Mouse (Mus musculus) MEL (cell line): Measurements from ENCODE around the gene Lrrn4. TPM values are rescaled to one million over a fixed set of nuclear protein-coding genes. Genes with fewer than 3 reads are reported as not detected.

Experiments used
- DNase-seq: peaks from one replicate; pipeline ENCODE4 v3.0.0; 2011; ENCODE audit warnings: low read depth, low spot score
- H3K27ac ChIP-seq: 2 replicates; pipeline ENCODE4 v1.5.1; 2012; ENCODE audit warnings: low read depth, mild to moderate bottlenecking, control low read depth, low read length, moderate library complexity; ENCODE audit not compliant: control insufficient read depth
- H3K27me3 ChIP-seq, 2 experiments: fragments of 150-350 bp in 1 of 2; sonication (generic) in 1 of 2; 2 replicates each; pipeline ENCODE4 v1.6.1; 2012; ENCODE audit warnings: low read length in 2 of 2, mild to moderate bottlenecking in 2 of 2, improper control_type of control experiment in 1 of 2, moderate library complexity in 1 of 2; ENCODE audit not compliant: insufficient read depth in 2 of 2, control insufficient read depth in 1 of 2
- H3K36me3 ChIP-seq, 2 experiments: 2 replicates each; pipeline ENCODE4 v1.6.1; 2012 to 2014; ENCODE audit warnings: low read length in 2 of 2, improper control_type of control experiment in 1 of 2, inconsistent platforms in 1 of 2, mild to moderate bottlenecking in 1 of 2; ENCODE audit not compliant: insufficient read depth in 2 of 2, control insufficient read depth in 1 of 2
- H3K4me1 ChIP-seq, 2 experiments: fragments of 150-350 bp in 1 of 2; sonication (generic) in 1 of 2; 2 replicates each; pipeline ENCODE4 v1.6.1; 2012; ENCODE audit warnings: low read length in 2 of 2, improper control_type of control experiment in 1 of 2, mild to moderate bottlenecking in 1 of 2; ENCODE audit not compliant: insufficient read depth in 2 of 2, control insufficient read depth in 1 of 2
- H3K4me3 ChIP-seq, 2 experiments: fragments of 150-350 bp in 1 of 2; sonication (generic) in 1 of 2; 2 replicates each; pipeline ENCODE4 v1.5.1; 2012; ENCODE audit warnings: low read depth in 2 of 2, low read length in 2 of 2, mild to moderate bottlenecking in 2 of 2, moderate library complexity in 2 of 2, control low read depth in 1 of 2, improper control_type of control experiment in 1 of 2; ENCODE audit not compliant: control insufficient read depth in 1 of 2, insufficient read depth in 1 of 2
- H3K79me2 ChIP-seq: 2 replicates; pipeline ENCODE4 v1.6.1; 2012; ENCODE audit warnings: mild to moderate bottlenecking, low read length, moderate library complexity; ENCODE audit not compliant: control insufficient read depth, poor library complexity, insufficient read depth
- H3K9ac ChIP-seq: 2 replicates; pipeline ENCODE4 v1.6.1; 2012; ENCODE audit warnings: low read depth, mild to moderate bottlenecking, control low read depth, low read length, moderate library complexity; ENCODE audit not compliant: control insufficient read depth, poor library complexity, severe bottlenecking
- H3K9me3 ChIP-seq: fragments of 150-350 bp; sonication (generic); replicated peaks from 2 replicates; pipeline ENCODE4 v1.6.1; 2012; ENCODE audit warnings: mild to moderate bottlenecking, low read length, improper control_type of control experiment, moderate library complexity; ENCODE audit not compliant: insufficient read depth
- CHD1 ChIP-seq: IDR thresholded peaks from 2 replicates; pipeline ENCODE4 v1.6.1; 2012; ENCODE audit warnings: low read depth, mild to moderate bottlenecking, inconsistent platforms, low read length, improper control_type of control experiment
- CTCF ChIP-seq, 3 experiments: IDR thresholded peaks in 2 of 3; conservative IDR thresholded peaks in 1 of 3; 2 replicates each; pipeline ENCODE4 v1.5.1; 2011 to 2012; ENCODE audit warnings: low read length in 3 of 3, low read depth in 2 of 3, mild to moderate bottlenecking in 2 of 3, improper control_type of control experiment in 1 of 3, inconsistent platforms in 1 of 3, mixed read lengths in 1 of 3, moderate library complexity in 1 of 3; ENCODE audit not compliant: control insufficient read depth in 1 of 3, insufficient read depth in 1 of 3, poor library complexity in 1 of 3, severe bottlenecking in 1 of 3
- E2F4 ChIP-seq: IDR thresholded peaks from 2 replicates; pipeline ENCODE4 v1.6.1; 2011; ENCODE audit warnings: low read depth, low read length, improper control_type of control experiment, borderline replicate concordance
- EP300 ChIP-seq, 2 experiments: IDR thresholded peaks; 2 replicates each; pipeline ENCODE4 v1.6.1; 2011; ENCODE audit warnings: improper control_type of control experiment in 2 of 2, low read length in 2 of 2, low read depth in 1 of 2, mild to moderate bottlenecking in 1 of 2
- ETS1 ChIP-seq: IDR thresholded peaks from 2 replicates; pipeline ENCODE4 v1.6.1; 2012; ENCODE audit warnings: low read depth, mild to moderate bottlenecking, inconsistent platforms, low read length, improper control_type of control experiment, moderate library complexity
- GABPA ChIP-seq: IDR thresholded peaks from 2 replicates; pipeline ENCODE4 v1.6.1; 2012; ENCODE audit warnings: low read depth, mild to moderate bottlenecking, inconsistent platforms, low read length, improper control_type of control experiment, moderate library complexity
- GATA1 ChIP-seq: IDR thresholded peaks from 2 replicates; pipeline ENCODE4 v1.6.1; 2011; ENCODE audit warnings: low read depth, low read length, improper control_type of control experiment
- HCFC1 ChIP-seq: IDR thresholded peaks from 2 replicates; pipeline ENCODE4 v1.6.1; 2012; ENCODE audit warnings: low read depth, mild to moderate bottlenecking, inconsistent platforms, low read length, improper control_type of control experiment, moderate library complexity
- JUND ChIP-seq: IDR thresholded peaks from 2 replicates; pipeline ENCODE4 v1.6.1; 2011; ENCODE audit warnings: low read depth, mild to moderate bottlenecking, improper control_type of control experiment, low read length
- KAT2A ChIP-seq: conservative IDR thresholded peaks from 2 replicates; pipeline ENCODE4 v1.6.1; 2012; ENCODE audit warnings: low read depth, low read length, improper control_type of control experiment, inconsistent platforms
- MAFK ChIP-seq: IDR thresholded peaks from 2 replicates; pipeline ENCODE4 v1.6.1; 2011; ENCODE audit warnings: low read depth, mild to moderate bottlenecking, low read length, improper control_type of control experiment, borderline replicate concordance
- MAX ChIP-seq: IDR thresholded peaks from 2 replicates; pipeline ENCODE4 v1.6.1; 2011; ENCODE audit warnings: low read length, improper control_type of control experiment
- MAZ ChIP-seq: IDR thresholded peaks from 2 replicates; pipeline ENCODE4 v1.6.1; 2012; ENCODE audit warnings: low read depth, mild to moderate bottlenecking, inconsistent platforms, low read length, improper control_type of control experiment
- MEF2A ChIP-seq: IDR thresholded peaks from 2 replicates; pipeline ENCODE4 v1.6.1; 2014; ENCODE audit warnings: low read depth, mild to moderate bottlenecking, inconsistent platforms, low read length, improper control_type of control experiment; ENCODE audit not compliant: poor library complexity, insufficient replicate concordance, severe bottlenecking; ENCODE audit errors: extremely low read depth
- MYC ChIP-seq: IDR thresholded peaks from 2 replicates; pipeline ENCODE4 v1.6.1; 2011; ENCODE audit warnings: low read depth, mild to moderate bottlenecking, low read length, improper control_type of control experiment, moderate library complexity
- NELFE ChIP-seq: IDR thresholded peaks from 2 replicates; pipeline ENCODE4 v1.6.1; 2011; ENCODE audit warnings: low read depth, low read length, improper control_type of control experiment
- NRF1 ChIP-seq: IDR thresholded peaks from 2 replicates; pipeline ENCODE4 v1.6.1; 2014; ENCODE audit warnings: low read depth, mild to moderate bottlenecking, inconsistent platforms, low read length, improper control_type of control experiment, moderate library complexity; ENCODE audit not compliant: poor library complexity, insufficient read depth, severe bottlenecking
- POLR2A ChIP-seq, 2 experiments: IDR thresholded peaks; 2 replicates each; pipeline ENCODE4 v1.6.1; 2011 to 2012; ENCODE audit warnings: low read length in 2 of 2, mild to moderate bottlenecking in 2 of 2, control low read depth in 1 of 2, improper control_type of control experiment in 1 of 2, low read depth in 1 of 2, moderate library complexity in 1 of 2; ENCODE audit not compliant: control insufficient read depth in 1 of 2, insufficient read depth in 1 of 2, poor library complexity in 1 of 2
- SIN3A ChIP-seq: IDR thresholded peaks from 2 replicates; pipeline ENCODE4 v1.6.1; 2012; ENCODE audit warnings: low read length, improper control_type of control experiment, inconsistent platforms
- SMC3 ChIP-seq: IDR thresholded peaks from 2 replicates; pipeline ENCODE4 v1.6.1; 2011; ENCODE audit warnings: low read depth, low read length, improper control_type of control experiment
- TAL1 ChIP-seq: IDR thresholded peaks from 2 replicates; pipeline ENCODE4 v1.6.1; 2012; ENCODE audit warnings: mild to moderate bottlenecking, inconsistent platforms, low read length, moderate library complexity, mixed read lengths
- TCF12 ChIP-seq: IDR thresholded peaks from 2 replicates; pipeline ENCODE4 v1.6.1; 2014; ENCODE audit warnings: low read depth, mild to moderate bottlenecking, inconsistent platforms, low read length, improper control_type of control experiment, moderate library complexity
- UBTF ChIP-seq: IDR thresholded peaks from 2 replicates; pipeline ENCODE4 v1.6.1; 2012; ENCODE audit warnings: low read depth, mild to moderate bottlenecking, inconsistent platforms, low read length, improper control_type of control experiment, moderate library complexity, borderline replicate concordance; ENCODE audit not compliant: insufficient read depth
- USF1 ChIP-seq: IDR thresholded peaks from 2 replicates; pipeline ENCODE4 v1.6.1; 2014; ENCODE audit warnings: low read depth, mild to moderate bottlenecking, inconsistent platforms, low read length, improper control_type of control experiment, moderate library complexity
- USF2 ChIP-seq, 2 experiments: IDR thresholded peaks; 2 replicates each; pipeline ENCODE4 v1.6.1; 2011 to 2012; ENCODE audit warnings: improper control_type of control experiment in 2 of 2, low read length in 2 of 2, borderline replicate concordance in 1 of 2, inconsistent platforms in 1 of 2, low read depth in 1 of 2, mild to moderate bottlenecking in 1 of 2; ENCODE audit not compliant: insufficient read depth in 1 of 2
- polyA plus RNA-seq, 2 experiments: library from polyadenylated mRNA; stranded (reverse) in 1 of 2; unstranded in 1 of 2; fragments of >175 nt in 1 of 2; fragments of >200 nt in 1 of 2; gene quantifications; 2 replicates each; pipeline versions ENCODE4 v1.2.1 to v1.2.4; 2012; ENCODE audit warnings: low replicate concordance in 2 of 2, low read depth in 1 of 2; ENCODE audit not compliant: insufficient read length in 2 of 2, insufficient read depth in 1 of 2, missing spikeins in 1 of 2
- total RNA-seq: library from RNA; depleted of rRNA; stranded (reverse); fragments of 300-350 nt; gene quantifications from 2 replicates; pipeline ENCODE4 v1.2.3, GENCODE M21; 2012

Lrrn4 gene
- total and polyA plus RNA-seq, 3 experiments, result not detected

GRCm38 (mm10) chr2:132849141-132849540 is 31.6 kb downstream of the Lrrn4 start:
- no peak overlapping the region for H3K27ac ChIP-seq
- no peak overlapping the region for H3K4me3 ChIP-seq
- no peak for DNase-seq
- TF ChIP-seq KAT2A, result no peak
- no peak for TF ChIP-seq UBTF
- no peak for TF ChIP-seq MAX
- no peak for TF ChIP-seq MAZ
- no peak for TF ChIP-seq MAFK
- TF ChIP-seq ETS1, result no peak
- no peak for TF ChIP-seq TCF12
- TF ChIP-seq CHD1, result no peak
- TF ChIP-seq GABPA, result no peak
- no peak for TF ChIP-seq GATA1
- no peak for TF ChIP-seq TAL1
- TF ChIP-seq SIN3A, result no peak
- no peak for TF ChIP-seq HCFC1
- H3K36me3 ChIP-seq, result peaks cover 10 to 16% of the 10 kb centered on the region in 2 experiments
- H3K4me1 ChIP-seq, result peaks cover 0 to 14% of the 10 kb centered on the region in 2 experiments
- no peaks in the 10 kb centered on the region for H3K27me3 ChIP-seq
- H3K9me3 ChIP-seq, result no peaks in the 10 kb centered on the region
- no peak overlapping the region for H3K9ac ChIP-seq
- H3K79me2 ChIP-seq, result peaks cover 29% of the 10 kb centered on the region

- H3K4me1 ChIP-seq, result peaks cover 0 to 14% of the 10 kb centered on the region in 2 experiments
- peak overlapping the region in 1 of 2 experiments; percentile 30; a peak in 2 of 4 replicates for H3K4me3 ChIP-seq
- no peak for DNase-seq
- H3K79me2 ChIP-seq, result peaks cover 29% of the 10 kb centered on the region
- no peak overlapping the region for H3K27ac ChIP-seq
- H3K27me3 ChIP-seq, result no peaks in the 10 kb centered on the region
- H3K9ac ChIP-seq, result peak overlapping the region; percentile 8
- peaks cover 10 to 14% of the 10 kb centered on the region in 2 experiments for H3K36me3 ChIP-seq
- H3K9me3 ChIP-seq, result no peaks in the 10 kb centered on the region
- TF ChIP-seq SIN3A (no peak), CTCF (IDR thresholded peaks at IDR 0.05 in 2 of 3, conservative IDR thresholded peaks at IDR 0.05 in 1 of 3; ENCODE audit: control insufficient read depth in 1 of 3, insufficient read depth in 1 of 3, low read depth in 2 of 3, low read length in 3 of 3, poor library complexity in 1 of 3, severe bottlenecking in 1 of 3) (no peak), MAZ (no peak), SMC3 (no peak)
These were observed 32.3 kb downstream of the Lrrn4 start for GRCm38 (mm10) chr2:132848361-132848760.

- DNase-seq, result peak; percentile 40
- peaks cover 0 to 14% of the 10 kb centered on the region in 2 experiments; a peak in 3 of 4 replicates for H3K4me1 ChIP-seq
- TF ChIP-seq TAL1 (no peak), MEF2A (no peak), POLR2A (IDR thresholded peaks at IDR 0.05; ENCODE audit: control insufficient read depth in 1 of 2, insufficient read depth in 1 of 2, low read depth in 1 of 2, low read length in 2 of 2, poor library complexity in 1 of 2) (no peak), USF1 (no peak), GABPA (no peak), NELFE (no peak), JUND (no peak), NRF1 (no peak), MAFK (no peak), EP300 (IDR thresholded peaks at IDR 0.05; ENCODE audit: low read depth in 1 of 2, low read length in 2 of 2) (no peak), SIN3A (no peak), MYC (no peak), E2F4 (no peak), CTCF (IDR thresholded peaks at IDR 0.05 in 2 of 3, conservative IDR thresholded peaks at IDR 0.05 in 1 of 3; ENCODE audit: control insufficient read depth in 1 of 3, insufficient read depth in 1 of 3, low read depth in 2 of 3, low read length in 3 of 3, poor library complexity in 1 of 3, severe bottlenecking in 1 of 3) (no peak), USF2 (IDR thresholded peaks at IDR 0.05; ENCODE audit: borderline replicate concordance in 1 of 2, insufficient read depth in 1 of 2, low read depth in 1 of 2, low read length in 2 of 2) (no peak)
These were observed 33.1 kb downstream of the Lrrn4 start for GRCm38 (mm10) chr2:132847581-132847980.

More at GRCm38 (mm10) chr2:132847581-132847980, 33.1 kb downstream of the Lrrn4 start:
- no peaks in the 10 kb centered on the region for H3K27me3 ChIP-seq
- peak overlapping the region; percentile 35 for H3K27ac ChIP-seq
- peaks cover 25% of the 10 kb centered on the region for H3K79me2 ChIP-seq
- peaks cover 10 to 14% of the 10 kb centered on the region in 2 experiments for H3K36me3 ChIP-seq
- peak overlapping the region; percentile 78 to 91 for H3K4me3 ChIP-seq
- H3K9ac ChIP-seq, result peak overlapping the region; percentile 89
- H3K9me3 ChIP-seq, result no peaks in the 10 kb centered on the region
